Mouse (Mus musculus) intestine, embryonic 16.5 days (tissue): ENCODE results near the gene Skap1. TPM values are rescaled to one million over a fixed set of nuclear protein-coding genes. Genes with fewer than 3 reads are reported as not detected.

Source experiments
- ATAC-seq: fragments of 200-750 bp; cut with Nextera tagmentation; 2 replicates; pipeline ENCODE4 v1.8.0; 2017; ENCODE audit warnings: moderate TSS enrichment, moderate library complexity
- H3K27ac ChIP-seq: fragments of 300-500 bp; sonication (generic); 2 replicates; pipeline ENCODE4 v1.5.1; 2014; ENCODE audit warnings: mild to moderate bottlenecking, low read length
- H3K27me3 ChIP-seq: fragments of 300-500 bp; sonication (generic); replicated peaks from 2 replicates; pipeline ENCODE4 v1.6.1; 2014; ENCODE audit warnings: low read length, control low read depth, mixed read lengths; ENCODE audit not compliant: control insufficient read depth, insufficient read depth
- H3K36me3 ChIP-seq: fragments of 300-500 bp; sonication (generic); 2 replicates; pipeline ENCODE4 v1.6.1; 2014; ENCODE audit warnings: low read length, control low read depth; ENCODE audit not compliant: control insufficient read depth, insufficient read depth
- H3K4me1 ChIP-seq: fragments of 300-500 bp; sonication (generic); 2 replicates; pipeline ENCODE4 v1.6.1; 2014; ENCODE audit warnings: low read length, control low read depth, mixed read lengths; ENCODE audit not compliant: control insufficient read depth, insufficient read depth
- H3K4me2 ChIP-seq: fragments of 300-500 bp; sonication (generic); 2 replicates; pipeline ENCODE4 v1.6.1; 2014; ENCODE audit warnings: low read depth, low read length, control low read depth
- H3K4me3 ChIP-seq: fragments of 300-500 bp; sonication (generic); 2 replicates; pipeline ENCODE4 v1.5.1; 2014; ENCODE audit warnings: mild to moderate bottlenecking, low read length
- H3K9ac ChIP-seq: fragments of 300-500 bp; sonication (generic); 2 replicates; pipeline ENCODE4 v1.6.1; 2014; ENCODE audit warnings: low read depth, low read length
- H3K9me3 ChIP-seq: fragments of 300-500 bp; sonication (generic); 2 replicates; pipeline ENCODE4 v1.6.1; 2016; ENCODE audit warnings: low read length, control low read depth; ENCODE audit not compliant: control insufficient read depth
- WGBS: fragments of 180-500 bp; shearing (Covaris S2); extraction: QIAGEN DNeasy Blood & Tissue Kit; methylation state at CpG from one replicate; pipeline ENCODE4 v1.1.7; 2014; 5-methylcytosine and 5-hydroxymethylcytosine counted together
- polyA plus RNA-seq: library from polyadenylated mRNA; unstranded; fragments of >200 nt; fragmentation: Nextera tagmentation; extraction: Ambion mirVana; gene quantifications from 2 replicates; pipeline ENCODE4 v1.2.1, GENCODE M21; 2015

Gene Skap1
- polyA plus RNA-seq, 1 experiment from 2014 or later, result 0.88 TPM

GRCm38 (mm10) chr11:96498481-96498880 is 34.1 kb downstream of the Skap1 start:
- Histone ChIP-seq H3K4me3 (no peak overlapping the region), H3K27me3 (0 out of 2 replicates have a peak, but pooled peaks cover 2% of the 10 kb centered on the region), H3K27ac (no peak overlapping the region), H3K9ac (no peak overlapping the region), H3K36me3 (no peaks in the 10 kb centered on the region), H3K9me3 (no peaks in the 10 kb centered on the region), H3K4me1 (no peaks in the 10 kb centered on the region), H3K4me2 (no peak overlapping the region)
- ATAC-seq, result no peak
- WGBS, result 66% methylated on average over 8 of the region's 8 CpGs

- H3K4me3 ChIP-seq, result no peak overlapping the region
- H3K36me3 ChIP-seq, result no peaks in the 10 kb centered on the region
- H3K27me3 ChIP-seq, result 0 out of 2 replicates have a peak, but pooled peaks cover 2% of the 10 kb centered on the region
- 46% methylated on average over 6 of the region's 6 CpGs for WGBS
- H3K27ac ChIP-seq, result no peak overlapping the region
- H3K9ac ChIP-seq, result no peak overlapping the region
- no peaks in the 10 kb centered on the region for H3K9me3 ChIP-seq
- H3K4me2 ChIP-seq, result no peak overlapping the region
- H3K4me1 ChIP-seq, result 0 out of 2 replicates have a peak, but pooled peaks cover 2% of the 10 kb centered on the region
- ATAC-seq, result no peak
These were observed 36.6 kb downstream of the Skap1 start for GRCm38 (mm10) chr11:96501042-96501441.

- Histone ChIP-seq H3K4me1 (0 out of 2 replicates have a peak, but pooled peaks cover 2% of the 10 kb centered on the region), H3K27ac (no peak overlapping the region), H3K27me3 (0 out of 2 replicates have a peak, but pooled peaks cover 2% of the 10 kb centered on the region), H3K4me3 (no peak overlapping the region), H3K4me2 (no peak overlapping the region), H3K36me3 (no peaks in the 10 kb centered on the region), H3K9ac (no peak overlapping the region), H3K9me3 (no peaks in the 10 kb centered on the region)
- no peak for ATAC-seq
- WGBS, result 65% methylated on average over 3 of the region's 3 CpGs
These were observed 38.6 kb downstream of the Skap1 start for GRCm38 (mm10) chr11:96502948-96503347.

- H3K4me3 ChIP-seq, result no peak overlapping the region
- H3K9ac ChIP-seq, result no peak overlapping the region
- H3K4me1 ChIP-seq, result 0 out of 2 replicates have a peak, but pooled peaks cover 2% of the 10 kb centered on the region
- 0 out of 2 replicates have a peak, but pooled peaks cover 2% of the 10 kb centered on the region for H3K27me3 ChIP-seq
- H3K27ac ChIP-seq, result no peak overlapping the region
- WGBS, result 38% methylated on average over 12 of the region's 12 CpGs
- H3K9me3 ChIP-seq, result no peaks in the 10 kb centered on the region
- no peak overlapping the region for H3K4me2 ChIP-seq
- ATAC-seq, result no peak
- no peaks in the 10 kb centered on the region for H3K36me3 ChIP-seq
These were observed 40.2 kb downstream of the Skap1 start for GRCm38 (mm10) chr11:96504509-96505119.

- Histone ChIP-seq H3K4me1 (peaks cover 2% of the 10 kb centered on the region; the same call in 1 of the 2 replicates), H3K9me3 (no peaks in the 10 kb centered on the region), H3K36me3 (no peaks in the 10 kb centered on the region), H3K27me3 (no peaks in the 10 kb centered on the region), H3K4me2 (no peak overlapping the region), H3K27ac (no peak overlapping the region), H3K9ac (no peak overlapping the region), H3K4me3 (no peak overlapping the region)
- ATAC-seq, result no peak
- 58% methylated on average over 5 of the region's 5 CpGs for WGBS
These were observed 41.4 kb downstream of the Skap1 start for GRCm38 (mm10) chr11:96505841-96506240.

- H3K9me3 ChIP-seq, result no peaks in the 10 kb centered on the region
- no peak overlapping the region for H3K4me2 ChIP-seq
- H3K4me1 ChIP-seq, result no peaks in the 10 kb centered on the region; the same call in 1 of the 2 replicates
- no peak for ATAC-seq
- no peak overlapping the region for H3K27ac ChIP-seq
- 92% methylated on average over 3 of the region's 3 CpGs for WGBS
- H3K4me3 ChIP-seq, result no peak overlapping the region
- no peaks in the 10 kb centered on the region for H3K36me3 ChIP-seq
- H3K27me3 ChIP-seq, result no peaks in the 10 kb centered on the region
- no peak overlapping the region for H3K9ac ChIP-seq
These were observed 50.8 kb downstream of the Skap1 start for GRCm38 (mm10) chr11:96515164-96515563.

- H3K36me3 ChIP-seq, result no peaks in the 10 kb centered on the region
- H3K9me3 ChIP-seq, result no peaks in the 10 kb centered on the region
- no peak for ATAC-seq
- no peaks in the 10 kb centered on the region for H3K4me1 ChIP-seq
- WGBS, result 68% methylated on average over 6 of the region's 6 CpGs
- no peak overlapping the region for H3K4me2 ChIP-seq
- no peak overlapping the region for H3K27ac ChIP-seq
- H3K27me3 ChIP-seq, result no peaks in the 10 kb centered on the region
- no peak overlapping the region for H3K4me3 ChIP-seq
- no peak overlapping the region for H3K9ac ChIP-seq
These were observed 60.1 kb downstream of the Skap1 start for GRCm38 (mm10) chr11:96524541-96524940.

GRCm38 (mm10) chr11:96526137-96526621 is 61.8 kb downstream of the Skap1 start:
- 58% methylated on average over 16 of the region's 16 CpGs for WGBS
- H3K9ac ChIP-seq, result no peak overlapping the region
- H3K27me3 ChIP-seq, result no peaks in the 10 kb centered on the region
- H3K9me3 ChIP-seq, result no peaks in the 10 kb centered on the region
- H3K4me3 ChIP-seq, result no peak overlapping the region
- H3K27ac ChIP-seq, result no peak overlapping the region
- H3K4me2 ChIP-seq, result no peak overlapping the region
- H3K4me1 ChIP-seq, result no peaks in the 10 kb centered on the region
- ATAC-seq, result no peak
- no peaks in the 10 kb centered on the region for H3K36me3 ChIP-seq

GRCm38 (mm10) chr11:96531757-96532433 is 67.5 kb downstream of the Skap1 start:
- 39% methylated on average over 13 of the region's 13 CpGs for WGBS
- H3K4me1 ChIP-seq, result no peaks in the 10 kb centered on the region
- ATAC-seq, result no peak; the same call in 1 of the 2 replicates
- no peak overlapping the region for H3K27ac ChIP-seq
- H3K9ac ChIP-seq, result no peak overlapping the region
- peaks cover 4% of the 10 kb centered on the region; the same call in 1 of the 2 replicates for H3K9me3 ChIP-seq
- H3K36me3 ChIP-seq, result no peaks in the 10 kb centered on the region
- H3K4me2 ChIP-seq, result no peak overlapping the region
- no peaks in the 10 kb centered on the region for H3K27me3 ChIP-seq
- H3K4me3 ChIP-seq, result no peak overlapping the region
